Mouse (Mus musculus): ENCODE measurements around the gene Iqck. TPM values are rescaled to one million over a fixed set of nuclear protein-coding genes. Genes with fewer than 3 reads are reported as not detected.

Gene Iqck
- total RNA-seq, 2 experiments from 2014 or later = 3.4 to 3.9 TPM

DNA sequence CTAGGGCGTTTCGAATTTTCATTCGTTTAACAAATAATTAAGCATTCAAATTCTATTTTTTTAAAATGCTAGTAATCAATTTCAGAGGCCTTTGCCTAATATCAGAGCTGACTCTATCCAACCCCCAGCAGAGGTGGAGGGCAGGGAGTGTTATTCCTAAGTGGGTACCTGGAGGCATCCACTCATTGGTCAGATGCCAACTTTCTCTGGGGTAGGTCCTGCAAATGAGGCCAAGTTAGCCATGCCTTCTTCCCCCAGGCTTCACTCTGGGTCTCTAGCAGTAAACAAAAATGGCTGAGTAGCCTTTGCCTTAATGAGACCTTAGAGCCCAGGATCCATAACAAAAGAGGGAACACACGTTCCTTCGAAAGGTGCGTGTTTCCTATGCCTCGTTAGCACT, 123.6 kb downstream of the Iqck start:
- no peak for DNase-seq (ENCODE audit: low spot score in 2 of 2)
- intact Hi-C loops (cut with DNase I) = no loop called here

DNA sequence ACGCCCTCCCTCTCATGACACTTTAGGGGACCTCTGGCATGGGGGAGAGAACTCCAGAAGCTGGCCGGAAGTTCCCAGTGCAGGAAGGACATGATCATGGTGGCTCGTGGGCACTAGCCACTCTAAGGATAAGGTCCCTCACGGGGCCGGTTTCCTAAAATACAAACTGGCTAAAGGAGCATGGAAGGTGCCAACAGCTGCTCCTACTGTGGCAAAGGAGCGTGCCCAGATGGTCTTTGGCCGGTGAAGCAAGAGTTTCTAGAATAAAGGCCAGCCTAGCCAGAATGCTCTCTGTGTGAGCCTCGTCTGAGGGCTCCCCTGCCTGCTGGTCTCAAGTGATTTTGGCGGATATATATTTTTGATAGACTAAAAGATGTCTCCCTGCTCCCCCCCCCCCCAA, 124.2 kb downstream of the Iqck start:
- no peak for DNase-seq (ENCODE audit: low spot score in 2 of 2)
- intact Hi-C loops (cut with DNase I) = no loop called here

- intact Hi-C loops (cut with DNase I) = no loop called here
- peak in 1 of 2 experiments; percentile 27 for DNase-seq (ENCODE audit: low spot score in 2 of 2)
Observed at GRCm38 (mm10) chr7:118981346-118981745, 125.8 kb downstream of the Iqck start.

GRCm38 (mm10) chr7:118981831-118982230, 126.3 kb downstream of the Iqck start:
- intact Hi-C loops (cut with DNase I) = no loop called here

GRCm38 (mm10) chr7:118982586-118982985, 127.0 kb downstream of the Iqck start:
- DNase-seq (ENCODE audit: low spot score in 2 of 2) = no peak
- intact Hi-C loops (cut with DNase I) = no loop called here

More at GRCm38 (mm10) chr7:118981831-118982230, 126.3 kb downstream of the Iqck start:
- no peak for DNase-seq (ENCODE audit: low spot score in 2 of 2)

GRCm38 (mm10) chr7:118983961-118984360, 128.4 kb downstream of the Iqck start:
- intact Hi-C loops (cut with DNase I) = no loop called here
- DNase-seq (ENCODE audit: low spot score in 2 of 2) = peak; percentile 61 to 68

DNA sequence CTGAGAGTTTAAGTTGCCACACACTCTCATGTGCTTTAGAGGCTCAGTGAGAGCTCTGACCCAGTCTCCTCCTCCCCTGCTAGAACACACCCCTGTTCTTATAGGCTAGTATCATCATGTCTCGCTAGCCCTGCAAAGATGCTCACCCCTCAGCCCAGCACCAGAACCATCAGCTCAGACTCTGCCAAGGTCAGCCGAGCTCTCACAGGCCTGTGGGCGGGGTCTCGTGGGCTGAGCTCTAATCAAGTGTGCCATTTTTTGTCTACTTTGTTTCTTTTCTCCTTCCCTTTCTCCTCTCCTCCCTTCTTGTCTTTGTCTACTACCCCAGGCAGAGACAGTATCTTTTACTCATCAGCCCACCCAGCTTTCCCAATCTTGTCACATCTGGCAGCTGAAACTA, 130.2 kb downstream of the Iqck start:
- intact Hi-C loops (cut with DNase I) = no loop called here
- DNase-seq (ENCODE audit: low spot score in 2 of 2) = no peak

GRCm38 (mm10) chr7:118986369-118986768, 130.8 kb downstream of the Iqck start:
- intact Hi-C loops (cut with DNase I) = no loop called here
- DNase-seq (ENCODE audit: low spot score in 2 of 2) = no peak

- no peak for DNase-seq (ENCODE audit: low spot score in 2 of 2)
- intact Hi-C loops (cut with DNase I) = no loop called here
Observed at GRCm38 (mm10) chr7:118989275-118989856, 133.8 kb downstream of the Iqck start.

- peak; percentile 70 to 76 for DNase-seq (ENCODE audit: low spot score in 2 of 2)
- intact Hi-C loops (cut with DNase I) = loop anchor here (2.0 to 10.0 kb wide), 3 partner anchors 33 to 105 kb away; no protein-coding TSS in a partner anchor
Observed at GRCm38 (mm10) chr7:118990282-118990681, 134.7 kb downstream of the Iqck start.

GRCm38 (mm10) chr7:118991341-118991884, 135.9 kb downstream of the Iqck start:
- intact Hi-C loops (cut with DNase I) = loop anchor here (2.0 to 10.0 kb wide), 3 partner anchors 34 to 107 kb away; no protein-coding TSS in a partner anchor

DNA sequence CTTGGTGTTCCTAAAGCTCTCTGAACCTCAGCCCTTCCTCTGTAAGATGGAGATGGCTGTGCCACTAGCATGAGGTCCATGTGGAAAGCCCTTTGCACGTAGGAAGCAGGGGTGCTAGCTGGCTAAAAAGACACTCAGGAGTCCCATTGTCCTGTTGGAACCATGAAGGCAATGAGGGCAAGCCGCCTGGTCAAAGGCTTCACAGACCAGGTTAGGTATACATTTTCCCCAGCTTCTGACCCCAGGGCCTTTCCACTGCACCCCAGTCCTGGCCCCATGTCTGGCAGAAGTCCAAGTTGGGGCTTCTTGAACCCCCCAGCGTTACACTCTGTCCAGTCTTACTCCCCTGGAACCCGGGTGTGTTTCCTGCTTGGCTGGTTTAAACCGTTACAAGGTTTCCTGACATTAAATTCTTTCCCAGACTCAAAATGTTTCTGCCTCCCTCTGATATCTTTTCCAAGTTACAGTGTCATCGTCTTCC, 136.6 kb downstream of the Iqck start:
- intact Hi-C loops (cut with DNase I) = loop anchor here (2.0 to 10.0 kb wide), 3 partner anchors 35 to 137 kb away; partner anchors contain the start of gene Iqck
- DNase-seq (ENCODE audit: low spot score in 2 of 2) = no peak

More at GRCm38 (mm10) chr7:118991341-118991884, 135.9 kb downstream of the Iqck start:
- DNase-seq (ENCODE audit: low spot score in 2 of 2) = no peak

DNA sequence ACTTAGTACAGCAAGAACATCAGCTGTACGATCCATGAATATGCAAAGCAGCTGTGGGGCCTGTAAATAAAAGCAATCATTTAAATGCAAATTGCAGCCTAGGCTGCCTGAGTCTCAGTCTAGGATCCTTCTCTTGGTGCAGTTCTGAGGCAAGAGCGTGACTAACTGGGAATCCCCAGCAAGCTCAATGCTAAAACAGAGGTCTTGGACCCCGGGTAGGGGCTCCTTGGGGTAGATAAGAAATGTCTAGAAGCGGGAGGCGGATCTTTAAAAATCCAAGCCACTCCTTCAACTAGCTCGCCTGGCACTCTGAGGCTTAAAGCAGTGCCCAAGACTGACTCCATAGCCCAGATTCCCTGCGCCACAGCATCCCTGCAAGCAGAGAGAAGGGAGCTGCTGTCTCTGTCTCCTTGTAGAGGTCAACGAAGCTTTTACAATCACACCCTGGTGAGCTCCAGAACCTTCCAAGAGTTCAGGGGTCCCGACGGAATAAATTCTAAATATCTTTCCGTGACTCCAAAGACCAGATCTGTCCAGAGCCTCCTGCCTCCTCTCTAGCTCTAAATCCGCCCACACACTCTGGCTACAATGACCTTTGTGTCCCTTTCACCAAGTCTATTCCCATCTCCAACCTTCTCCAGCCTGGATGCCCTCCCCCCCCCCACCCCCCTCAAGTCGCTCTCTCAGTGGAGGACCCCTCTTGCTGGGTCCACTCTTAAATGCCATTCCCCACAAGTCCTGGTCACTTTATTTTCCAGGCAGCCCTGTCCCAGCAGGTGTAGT, 137.3 kb downstream of the Iqck start:
- DNase-seq (ENCODE audit: low spot score in 2 of 2) = no peak
- intact Hi-C loops (cut with DNase I) = loop anchor here (2.0 to 10.0 kb wide), 3 partner anchors 36 to 138 kb away; partner anchors contain the start of gene Iqck

- no peak for DNase-seq (ENCODE audit: low spot score in 2 of 2)
- intact Hi-C loops (cut with DNase I) = loop anchor here (2.0 to 10.0 kb wide), 3 partner anchors 36 to 139 kb away; partner anchors contain the start of gene Iqck
Observed at GRCm38 (mm10) chr7:118993597-118994230, 138.2 kb downstream of the Iqck start.

- intact Hi-C loops (cut with DNase I) = loop anchor here (5.0 to 10.0 kb wide), 2 partner anchors 37 to 110 kb away; no protein-coding TSS in a partner anchor
Observed at GRCm38 (mm10) chr7:118994231-118994842, 138.8 kb downstream of the Iqck start.

GRCm38 (mm10) chr7:118995007-118995406, 139.5 kb downstream of the Iqck start, which contains the start of gene Gprc5b:
Gprc5b (minus strand) TSS chr7:118995211.
- peak; percentile 58 to 63 for DNase-seq (ENCODE audit: low spot score in 2 of 2)
- intact Hi-C loops (cut with DNase I) = loop anchor here (10.0 kb wide), 1 partner anchor 110 kb away; no protein-coding TSS in a partner anchor

More at GRCm38 (mm10) chr7:118994231-118994842, 138.8 kb downstream of the Iqck start:
- no peak for DNase-seq (ENCODE audit: low spot score in 2 of 2)

DNA sequence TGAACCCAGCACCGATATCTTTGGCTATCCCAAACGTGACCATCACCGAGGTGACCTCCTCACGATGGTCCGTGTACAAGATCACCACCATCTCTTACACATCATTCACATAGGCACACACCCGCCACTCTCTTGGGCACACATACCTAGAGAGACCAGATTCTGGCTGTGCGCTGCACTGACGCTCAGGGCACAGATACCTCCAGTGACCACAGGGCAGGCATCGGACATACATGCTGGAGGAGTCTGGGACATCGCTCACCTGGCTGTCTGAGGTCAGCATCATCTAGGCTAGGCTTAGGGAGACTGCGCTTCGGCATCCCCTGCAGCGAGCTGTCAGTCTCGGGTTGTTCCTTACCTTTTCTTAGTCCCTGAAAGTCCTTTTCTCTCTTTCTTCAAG, 140.1 kb downstream of the Iqck start:
- intact Hi-C loops (cut with DNase I) = loop anchor here (1.0 to 10.0 kb wide), 2 partner anchors 111 to 229 kb away; no protein-coding TSS in a partner anchor
- DNase-seq (ENCODE audit: low spot score in 2 of 2) = no peak

GRCm38 (mm10) chr7:118996137-118996837, 140.7 kb downstream of the Iqck start:
- intact Hi-C loops (cut with DNase I) = loop anchor here (1.0 to 10.0 kb wide), 2 partner anchors 111 to 230 kb away; no protein-coding TSS in a partner anchor
- peak; percentile 69 to 84 for DNase-seq (ENCODE audit: low spot score in 2 of 2)

All from left cerebral cortex, postnatal 36 days (tissue).